Mouse (Mus musculus): Measurements from ENCODE around the gene Adgrf5. TPM values are rescaled to one million over a fixed set of nuclear protein-coding genes. Genes with fewer than 3 reads are reported as not detected.

The Adgrf5 gene
- polyA plus RNA-seq, 1 experiment, result not detected

- no peak overlapping the region for H3K27ac ChIP-seq (ENCODE audit: insufficient read depth, low read depth, low read length)
- TF ChIP-seq CTCF (IDR thresholded peaks at IDR 0.05; ENCODE audit: insufficient read depth, low read depth, low read length), result no peak
- no peak for TF ChIP-seq POLR2A (IDR thresholded peaks at IDR 0.05; ENCODE audit: insufficient read depth, low read depth, low read length)
- 92% methylated on average over 5 of the region's 5 CpGs for WGBS
- no peak overlapping the region for H3K4me3 ChIP-seq (ENCODE audit: insufficient read depth, low read depth, low read length)
- H3K4me1 ChIP-seq (ENCODE audit: control insufficient read depth, insufficient read depth, low read length), result no peaks in the 10 kb centered on the region
Observed at GRCm38 (mm10) chr17:43419204-43419603, 59.0 kb downstream of the Adgrf5 start.

- no peak for TF ChIP-seq POLR2A (IDR thresholded peaks at IDR 0.05; ENCODE audit: insufficient read depth, low read depth, low read length)
- TF ChIP-seq CTCF (IDR thresholded peaks at IDR 0.05; ENCODE audit: insufficient read depth, low read depth, low read length), result no peak
- H3K4me3 ChIP-seq (ENCODE audit: insufficient read depth, low read depth, low read length), result no peak overlapping the region
- no peak overlapping the region for H3K27ac ChIP-seq (ENCODE audit: insufficient read depth, low read depth, low read length)
- no peaks in the 10 kb centered on the region for H3K4me1 ChIP-seq (ENCODE audit: control insufficient read depth, insufficient read depth, low read length)
- WGBS, result 75% methylated on average over 3 of the region's 3 CpGs
Observed at GRCm38 (mm10) chr17:43420381-43420780, 60.1 kb downstream of the Adgrf5 start.

GRCm38 (mm10) chr17:43423953-43424352, 63.7 kb downstream of the Adgrf5 start:
- no peaks in the 10 kb centered on the region for H3K4me1 ChIP-seq (ENCODE audit: control insufficient read depth, insufficient read depth, low read length)
- H3K4me3 ChIP-seq (ENCODE audit: insufficient read depth, low read depth, low read length), result no peak overlapping the region
- 74% methylated on average over 5 of the region's 5 CpGs for WGBS
- TF ChIP-seq POLR2A (IDR thresholded peaks at IDR 0.05; ENCODE audit: insufficient read depth, low read depth, low read length) (no peak), CTCF (IDR thresholded peaks at IDR 0.05; ENCODE audit: insufficient read depth, low read depth, low read length) (no peak)
- no peak overlapping the region for H3K27ac ChIP-seq (ENCODE audit: insufficient read depth, low read depth, low read length)

- H3K4me3 ChIP-seq (ENCODE audit: insufficient read depth, low read depth, low read length), result no peak overlapping the region
- TF ChIP-seq POLR2A (IDR thresholded peaks at IDR 0.05; ENCODE audit: insufficient read depth, low read depth, low read length) (no peak), CTCF (IDR thresholded peaks at IDR 0.05; ENCODE audit: insufficient read depth, low read depth, low read length) (no peak)
- H3K27ac ChIP-seq (ENCODE audit: insufficient read depth, low read depth, low read length), result no peak overlapping the region
- H3K4me1 ChIP-seq (ENCODE audit: control insufficient read depth, insufficient read depth, low read length), result no peaks in the 10 kb centered on the region
- 81% methylated on average over 5 of the region's 5 CpGs for WGBS
Observed at GRCm38 (mm10) chr17:43431692-43432091, 71.4 kb downstream of the Adgrf5 start.

- no peak overlapping the region for H3K27ac ChIP-seq (ENCODE audit: insufficient read depth, low read depth, low read length)
- no peaks in the 10 kb centered on the region for H3K4me1 ChIP-seq (ENCODE audit: control insufficient read depth, insufficient read depth, low read length)
- no peak for TF ChIP-seq POLR2A (IDR thresholded peaks at IDR 0.05; ENCODE audit: insufficient read depth, low read depth, low read length)
- no peak overlapping the region for H3K4me3 ChIP-seq (ENCODE audit: insufficient read depth, low read depth, low read length)
- WGBS, result 40% methylated on average over 8 of the region's 8 CpGs
Observed at GRCm38 (mm10) chr17:43434485-43434884, 74.2 kb downstream of the Adgrf5 start.

GRCm38 (mm10) chr17:43451216-43451615, 91.0 kb downstream of the Adgrf5 start:
- Histone ChIP-seq H3K4me1 (ENCODE audit: control insufficient read depth, insufficient read depth, low read length) (no peaks in the 10 kb centered on the region), H3K4me3 (ENCODE audit: insufficient read depth, low read depth, low read length) (no peak overlapping the region), H3K27ac (ENCODE audit: insufficient read depth, low read depth, low read length) (no peak overlapping the region)
- TF ChIP-seq POLR2A (IDR thresholded peaks at IDR 0.05; ENCODE audit: insufficient read depth, low read depth, low read length) (no peak), CTCF (IDR thresholded peaks at IDR 0.05; ENCODE audit: insufficient read depth, low read depth, low read length) (no peak)
- 93% methylated on average over 1 of the region's 1 CpGs for whole genome bisulfite sequencing

GRCm38 (mm10) chr17:43458598-43458997, 98.3 kb downstream of the Adgrf5 start:
- Histone ChIP-seq H3K27ac (ENCODE audit: insufficient read depth, low read depth, low read length) (no peak overlapping the region), H3K4me3 (ENCODE audit: insufficient read depth, low read depth, low read length) (no peak overlapping the region), H3K4me1 (ENCODE audit: control insufficient read depth, insufficient read depth, low read length) (peaks cover 2% of the 10 kb centered on the region)
- TF ChIP-seq CTCF (IDR thresholded peaks at IDR 0.05; ENCODE audit: insufficient read depth, low read depth, low read length) (no peak), POLR2A (IDR thresholded peaks at IDR 0.05; ENCODE audit: insufficient read depth, low read depth, low read length) (no peak)
- WGBS, result 3% methylated on average over 9 of the region's 9 CpGs

- WGBS, result 69% methylated on average over 12 of the region's 12 CpGs
- H3K4me3 ChIP-seq (ENCODE audit: insufficient read depth, low read depth, low read length), result no peak overlapping the region
- no peak overlapping the region for H3K27ac ChIP-seq (ENCODE audit: insufficient read depth, low read depth, low read length)
- TF ChIP-seq CTCF (IDR thresholded peaks at IDR 0.05; ENCODE audit: insufficient read depth, low read depth, low read length) (no peak), POLR2A (IDR thresholded peaks at IDR 0.05; ENCODE audit: insufficient read depth, low read depth, low read length) (no peak)
- H3K4me1 ChIP-seq (ENCODE audit: control insufficient read depth, insufficient read depth, low read length), result peaks cover 2% of the 10 kb centered on the region
Observed at GRCm38 (mm10) chr17:43459737-43460230, 99.5 kb downstream of the Adgrf5 start.

GRCm38 (mm10) chr17:43460245-43461181, 100.3 kb downstream of the Adgrf5 start:
- TF ChIP-seq POLR2A (IDR thresholded peaks at IDR 0.05; ENCODE audit: insufficient read depth, low read depth, low read length), result no peak
- TF ChIP-seq CTCF (IDR thresholded peaks at IDR 0.05; ENCODE audit: insufficient read depth, low read depth, low read length), result peak; percentile 90
- WGBS, result 29% methylated on average over 19 of the region's 19 CpGs
- H3K27ac ChIP-seq (ENCODE audit: insufficient read depth, low read depth, low read length), result no peak overlapping the region
- H3K4me1 ChIP-seq (ENCODE audit: control insufficient read depth, insufficient read depth, low read length), result peaks cover 2% of the 10 kb centered on the region
- no peak overlapping the region for H3K4me3 ChIP-seq (ENCODE audit: insufficient read depth, low read depth, low read length)

Data from olfactory bulb, adult 2 months (tissue).